Mouse (Mus musculus): ENCODE results near the gene Exosc10. TPM values are rescaled to one million over a fixed set of nuclear protein-coding genes. Genes with fewer than 3 reads are reported as not detected.
A peak's percentile ranks its signal among the peaks of the same experiment; 100 is the strongest.

The Exosc10 gene
- polyA plus RNA-seq, 1 experiment: 11.3 TPM

- Histone ChIP-seq H3K4me3 (ENCODE audit: low read depth, low read length) (no peak overlapping the region), H3K4me1 (ENCODE audit: control insufficient read depth, insufficient read depth, insufficient read length, low read length) (peaks cover 3% of the 10 kb centered on the region; the same call in 1 of the 2 replicates), H3K27ac (ENCODE audit: insufficient read depth, low read depth, low read length) (no peak overlapping the region), H3K36me3 (ENCODE audit: control insufficient read depth, insufficient read depth, low read length) (no peaks in the 10 kb centered on the region), H3K27me3 (ENCODE audit: control insufficient read depth, insufficient read depth, low read length) (no peaks in the 10 kb centered on the region)
- TF ChIP-seq CTCF (IDR thresholded peaks at IDR 0.05; ENCODE audit: extremely low read depth, insufficient read length, insufficient replicate concordance, low read depth, low read length) (peak; percentile 68; the same call in 1 of the 2 replicates), POLR2A (IDR thresholded peaks at IDR 0.05; ENCODE audit: low read depth, low read length) (no peak)
- 95% methylated on average over 3 of the region's 3 CpGs for WGBS
Observed at GRCm38 (mm10) chr4:148604541-148605165, 46.4 kb downstream of the Exosc10 start.

DNA sequence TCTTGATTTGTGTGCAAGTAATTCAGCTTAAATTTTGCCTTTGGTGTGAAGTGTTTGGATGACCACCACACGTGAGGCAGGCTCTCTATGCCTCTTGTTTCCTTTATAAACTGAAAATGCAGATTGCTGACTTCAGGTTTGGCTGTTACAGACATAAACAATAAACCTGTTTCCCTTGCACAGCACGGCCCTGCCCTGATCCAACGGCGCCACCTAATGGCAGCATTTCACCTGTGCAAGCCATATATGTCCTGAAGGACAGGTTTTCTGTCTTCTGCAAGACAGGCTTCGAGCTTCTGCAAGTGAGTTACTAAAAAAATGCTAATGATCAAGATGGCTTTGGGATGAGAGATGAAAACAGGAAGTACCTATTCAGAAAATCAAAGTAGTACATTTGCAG is 49.5 kb downstream of the Exosc10 start:
- H3K27ac ChIP-seq (ENCODE audit: insufficient read depth, low read depth, low read length): no peak overlapping the region
- peak; percentile 77; the same call in 1 of the 2 replicates for TF ChIP-seq CTCF (IDR thresholded peaks at IDR 0.05; ENCODE audit: extremely low read depth, insufficient read length, insufficient replicate concordance, low read depth, low read length)
- no peak for TF ChIP-seq POLR2A (IDR thresholded peaks at IDR 0.05; ENCODE audit: low read depth, low read length)
- H3K36me3 ChIP-seq (ENCODE audit: control insufficient read depth, insufficient read depth, low read length): peaks cover 6% of the 10 kb centered on the region
- 7% methylated on average over 5 of the region's 5 CpGs for WGBS
- no peaks in the 10 kb centered on the region for H3K4me1 ChIP-seq (ENCODE audit: control insufficient read depth, insufficient read depth, insufficient read length, low read length)
- no peak overlapping the region for H3K4me3 ChIP-seq (ENCODE audit: low read depth, low read length)
- no peaks in the 10 kb centered on the region for H3K27me3 ChIP-seq (ENCODE audit: control insufficient read depth, insufficient read depth, low read length)

DNA sequence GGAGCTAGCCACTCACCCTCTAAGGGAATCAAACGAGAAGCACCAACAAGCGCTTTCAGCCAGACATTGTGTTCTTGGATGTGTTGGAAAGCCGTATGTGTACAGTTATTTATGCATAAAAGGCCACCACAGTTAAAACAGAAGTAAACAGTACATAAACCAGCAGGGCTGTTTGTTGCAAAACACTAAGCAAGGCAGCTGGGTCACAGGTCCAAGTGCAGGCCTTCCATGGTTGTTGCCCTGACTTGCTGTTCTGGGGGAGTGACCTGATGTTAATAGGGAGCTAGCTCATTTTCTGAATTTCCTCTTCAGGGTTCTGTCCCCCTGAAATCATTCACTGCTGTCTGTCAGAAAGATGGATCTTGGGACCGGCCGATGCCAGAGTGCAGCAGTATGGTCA is 51.6 kb downstream of the Exosc10 start:
- Histone ChIP-seq H3K36me3 (ENCODE audit: control insufficient read depth, insufficient read depth, low read length) (peaks cover 20% of the 10 kb centered on the region), H3K4me1 (ENCODE audit: control insufficient read depth, insufficient read depth, insufficient read length, low read length) (no peaks in the 10 kb centered on the region), H3K4me3 (ENCODE audit: low read depth, low read length) (no peak overlapping the region), H3K27me3 (ENCODE audit: control insufficient read depth, insufficient read depth, low read length) (no peaks in the 10 kb centered on the region), H3K27ac (ENCODE audit: insufficient read depth, low read depth, low read length) (no peak overlapping the region)
- 80% methylated on average over 5 of the region's 5 CpGs for WGBS
- TF ChIP-seq CTCF (IDR thresholded peaks at IDR 0.05; ENCODE audit: extremely low read depth, insufficient read length, insufficient replicate concordance, low read depth, low read length): no peak
- TF ChIP-seq POLR2A (IDR thresholded peaks at IDR 0.05; ENCODE audit: low read depth, low read length): no peak

GRCm38 (mm10) chr4:148610631-148611364 is 52.6 kb downstream of the Exosc10 start:
- Histone ChIP-seq H3K4me3 (ENCODE audit: low read depth, low read length) (no peak overlapping the region), H3K36me3 (ENCODE audit: control insufficient read depth, insufficient read depth, low read length) (peaks cover 28% of the 10 kb centered on the region), H3K4me1 (ENCODE audit: control insufficient read depth, insufficient read depth, insufficient read length, low read length) (no peaks in the 10 kb centered on the region), H3K27me3 (ENCODE audit: control insufficient read depth, insufficient read depth, low read length) (no peaks in the 10 kb centered on the region), H3K27ac (ENCODE audit: insufficient read depth, low read depth, low read length) (no peak overlapping the region)
- whole genome bisulfite sequencing: 50% methylated on average over 5 of the region's 5 CpGs
- no peak for TF ChIP-seq CTCF (IDR thresholded peaks at IDR 0.05; ENCODE audit: extremely low read depth, insufficient read length, insufficient replicate concordance, low read depth, low read length)
- no peak for TF ChIP-seq POLR2A (IDR thresholded peaks at IDR 0.05; ENCODE audit: low read depth, low read length)

- peaks cover 40% of the 10 kb centered on the region for H3K36me3 ChIP-seq (ENCODE audit: control insufficient read depth, insufficient read depth, low read length)
- no peak overlapping the region for H3K4me3 ChIP-seq (ENCODE audit: low read depth, low read length)
- H3K27me3 ChIP-seq (ENCODE audit: control insufficient read depth, insufficient read depth, low read length): no peaks in the 10 kb centered on the region
- 71% methylated on average over 4 of the region's 4 CpGs for WGBS
- H3K27ac ChIP-seq (ENCODE audit: insufficient read depth, low read depth, low read length): no peak overlapping the region
- TF ChIP-seq POLR2A (IDR thresholded peaks at IDR 0.05; ENCODE audit: low read depth, low read length) (no peak), CTCF (IDR thresholded peaks at IDR 0.05; ENCODE audit: extremely low read depth, insufficient read length, insufficient replicate concordance, low read depth, low read length) (no peak)
- no peaks in the 10 kb centered on the region for H3K4me1 ChIP-seq (ENCODE audit: control insufficient read depth, insufficient read depth, insufficient read length, low read length)
Observed at GRCm38 (mm10) chr4:148612557-148612956, 54.3 kb downstream of the Exosc10 start.

- no peaks in the 10 kb centered on the region for H3K27me3 ChIP-seq (ENCODE audit: control insufficient read depth, insufficient read depth, low read length)
- no peak overlapping the region for H3K27ac ChIP-seq (ENCODE audit: insufficient read depth, low read depth, low read length)
- TF ChIP-seq CTCF (IDR thresholded peaks at IDR 0.05; ENCODE audit: extremely low read depth, insufficient read length, insufficient replicate concordance, low read depth, low read length) (no peak), POLR2A (IDR thresholded peaks at IDR 0.05; ENCODE audit: low read depth, low read length) (no peak)
- peaks cover 47% of the 10 kb centered on the region for H3K36me3 ChIP-seq (ENCODE audit: control insufficient read depth, insufficient read depth, low read length)
- no peaks in the 10 kb centered on the region for H3K4me1 ChIP-seq (ENCODE audit: control insufficient read depth, insufficient read depth, insufficient read length, low read length)
- WGBS: 81% methylated on average over 9 of the region's 9 CpGs
- H3K4me3 ChIP-seq (ENCODE audit: low read depth, low read length): no peak overlapping the region
Observed at GRCm38 (mm10) chr4:148613738-148614137, 55.5 kb downstream of the Exosc10 start.

DNA sequence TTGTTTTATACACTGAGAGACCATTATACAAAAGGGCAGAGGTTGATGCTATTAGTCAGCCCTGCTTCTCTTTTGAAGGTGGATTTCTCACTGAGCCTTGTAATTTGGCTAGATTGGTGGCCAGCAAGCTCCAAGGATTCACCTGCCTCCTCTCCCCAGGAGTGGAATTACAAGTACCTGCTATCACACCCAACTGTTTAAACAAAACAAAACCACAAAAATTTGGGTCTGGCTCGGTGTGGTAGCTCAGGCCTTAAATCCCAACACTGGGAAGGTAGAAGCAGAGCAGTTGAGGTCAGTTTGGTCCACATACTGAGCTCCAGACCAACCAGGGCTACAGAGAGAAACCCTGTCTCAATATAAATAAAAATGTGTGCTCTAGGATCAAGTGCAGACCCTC is 61.6 kb downstream of the Exosc10 start:
- H3K27ac ChIP-seq (ENCODE audit: insufficient read depth, low read depth, low read length): no peak overlapping the region
- H3K4me3 ChIP-seq (ENCODE audit: low read depth, low read length): no peak overlapping the region
- H3K27me3 ChIP-seq (ENCODE audit: control insufficient read depth, insufficient read depth, low read length): no peaks in the 10 kb centered on the region
- TF ChIP-seq POLR2A (IDR thresholded peaks at IDR 0.05; ENCODE audit: low read depth, low read length) (no peak), CTCF (IDR thresholded peaks at IDR 0.05; ENCODE audit: extremely low read depth, insufficient read length, insufficient replicate concordance, low read depth, low read length) (no peak)
- peaks cover 78% of the 10 kb centered on the region for H3K36me3 ChIP-seq (ENCODE audit: control insufficient read depth, insufficient read depth, low read length)
- peaks cover 4% of the 10 kb centered on the region; the same call in 1 of the 2 replicates for H3K4me1 ChIP-seq (ENCODE audit: control insufficient read depth, insufficient read depth, insufficient read length, low read length)
- WGBS: 33% methylated on average over 1 of the region's 1 CpGs
